Mouse (Mus musculus): ENCODE results near the gene Hnrnpk. TPM values are rescaled to one million over a fixed set of nuclear protein-coding genes. Genes with fewer than 3 reads are reported as not detected.
"Not testable (repeated sequence)": the region's sequence is repeated elsewhere in the genome, so short reads cannot be mapped to it uniquely, and the experiment has no call there.

The Hnrnpk gene
- 233 and 272 TPM in 2 replicates for polyA plus RNA-seq (2012; rRNA removed)

DNA sequence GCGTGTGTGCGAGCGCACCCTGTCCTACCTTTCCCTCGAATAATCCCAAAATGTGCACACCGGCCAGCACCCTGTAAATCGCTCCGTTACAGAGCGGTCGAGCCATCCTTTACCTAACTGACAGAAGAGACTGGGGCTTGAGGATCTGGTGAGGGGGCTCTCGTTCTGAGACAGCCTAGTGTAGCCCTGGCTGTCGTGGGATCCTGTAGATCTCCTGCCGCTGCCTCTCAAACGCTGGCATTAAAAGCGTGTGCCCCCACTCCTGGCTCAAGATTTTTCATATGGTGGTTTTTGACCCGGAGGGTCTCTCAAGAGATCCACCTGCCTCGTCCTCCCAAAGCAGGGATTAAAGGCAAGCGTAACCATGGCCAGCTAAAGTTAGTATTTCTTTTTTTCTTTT, at the start of gene Hnrnpk:
Gene Hnrnpk, minus strand, starts transcription at position 101 of the 400 bp plus-strand sequence.
- DNase-seq (ENCODE audit: low read depth): not testable (repeated sequence)

DNA sequence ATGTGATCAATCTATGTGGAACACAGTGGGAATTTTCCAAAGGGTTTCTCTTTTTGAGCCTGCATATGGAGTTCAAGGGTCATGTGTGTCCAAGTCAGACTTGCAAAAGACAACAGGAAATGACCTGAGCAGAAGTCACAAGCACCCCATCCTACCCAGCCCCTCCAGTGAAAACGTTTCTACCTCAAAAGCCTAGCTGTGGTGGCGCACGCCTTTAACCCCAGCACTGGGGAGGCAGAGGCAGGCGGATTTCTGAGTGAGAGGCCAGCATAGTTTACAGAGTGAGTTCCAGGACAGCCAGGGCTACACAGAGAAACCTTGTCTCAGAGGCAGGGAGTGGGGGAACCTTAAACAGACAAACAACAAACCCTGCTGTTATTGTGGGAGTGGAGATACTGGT, 49.1 kb upstream of the Hnrnpk start:
- DNase-seq (ENCODE audit: low read depth): no peak

DNA sequence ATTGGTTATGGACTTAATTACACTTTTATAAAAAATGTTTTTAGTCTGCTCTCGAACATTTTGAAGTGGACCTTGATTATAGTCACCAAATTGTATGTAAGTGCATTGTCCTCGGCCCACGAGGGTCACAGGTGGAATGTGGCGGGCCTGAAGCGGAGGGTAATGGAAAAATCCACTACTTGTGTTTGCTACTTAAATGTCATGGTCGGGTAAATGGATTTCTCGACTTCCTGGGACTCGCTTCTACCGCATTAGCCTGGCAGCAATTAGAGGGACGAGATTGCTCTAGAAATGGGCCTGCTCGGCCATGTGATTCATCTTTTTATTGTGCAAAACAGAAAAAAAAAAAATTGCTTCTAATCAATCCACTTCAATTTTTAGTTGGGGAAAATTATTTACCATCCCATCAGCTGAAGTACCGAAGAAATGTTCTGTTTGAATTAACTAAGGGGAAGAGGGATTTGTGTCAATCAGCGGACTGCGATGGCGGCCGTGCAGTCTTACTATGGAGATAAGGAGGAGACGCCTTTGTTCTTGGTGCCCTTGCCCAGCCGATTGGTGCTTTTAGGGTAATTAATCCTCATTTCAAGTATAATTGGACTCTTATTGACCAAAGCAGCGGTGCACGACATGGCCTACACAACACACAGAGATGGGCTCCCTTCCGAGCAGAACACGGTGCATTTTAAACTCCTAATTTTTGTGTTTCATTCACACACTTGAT, 47.5 kb upstream of the Hnrnpk start:
- no peak for DNase-seq (ENCODE audit: low read depth)

DNA sequence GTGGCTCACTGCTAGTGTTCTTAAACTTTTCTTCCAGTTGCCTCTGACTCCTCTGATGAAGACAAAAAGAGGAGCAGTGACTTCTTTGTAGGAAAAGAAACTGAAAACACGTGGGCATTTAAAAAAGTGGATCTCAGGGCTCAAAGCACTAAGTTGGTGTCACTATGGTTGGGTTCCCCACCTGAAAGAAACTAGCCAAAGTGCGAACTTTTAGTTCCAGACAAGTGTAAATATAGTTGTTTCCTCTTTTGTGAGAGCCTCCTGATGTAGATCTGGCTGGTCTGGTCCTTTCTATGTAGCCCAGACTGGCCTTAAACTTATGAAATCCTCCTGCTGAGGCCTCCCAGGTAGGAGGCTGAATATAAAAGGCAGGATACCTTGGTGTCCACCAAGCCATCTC, 43.4 kb upstream of the Hnrnpk start:
- DNase-seq (ENCODE audit: low read depth): no peak

DNA sequence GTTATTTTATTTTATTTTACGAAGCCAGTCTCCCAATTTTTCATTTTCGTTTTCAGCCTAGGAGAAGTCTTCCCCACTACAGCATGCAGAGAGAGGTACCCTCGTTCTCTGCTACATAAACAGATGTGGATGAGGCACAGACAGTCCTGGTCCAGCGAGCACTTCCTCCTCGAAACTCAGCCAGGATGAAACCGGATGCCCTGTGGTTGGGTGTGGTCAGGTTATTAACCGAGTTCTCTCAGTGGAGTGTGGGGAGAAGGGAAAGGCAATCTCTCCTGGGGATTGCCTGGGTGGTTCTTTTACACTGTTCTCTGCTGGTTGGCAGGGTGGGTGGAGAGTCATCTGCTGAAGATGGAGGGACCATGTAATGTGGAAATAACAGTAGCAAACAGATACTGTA, 40.6 kb upstream of the Hnrnpk start:
- DNase-seq (ENCODE audit: low read depth): no peak

DNA sequence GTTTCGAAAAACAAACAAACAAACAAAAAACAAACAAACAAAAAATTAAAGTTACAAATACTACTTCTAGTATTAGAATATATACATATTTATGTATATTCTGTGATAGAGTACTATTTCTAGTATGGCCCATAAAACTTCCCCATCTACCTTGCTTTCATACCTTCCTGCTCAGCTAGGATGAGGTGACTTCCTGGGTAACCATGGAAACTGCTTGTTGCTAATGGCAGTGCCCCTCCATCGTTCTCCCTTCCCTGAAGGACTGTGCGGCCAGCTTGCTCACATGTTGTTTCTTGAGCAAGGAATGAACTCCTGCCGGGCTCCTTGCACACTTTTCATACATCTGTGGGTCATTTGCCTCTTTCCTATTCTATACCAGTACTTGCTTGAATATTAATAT, 40.2 kb upstream of the Hnrnpk start:
- DNase-seq (ENCODE audit: low read depth): no peak

DNA sequence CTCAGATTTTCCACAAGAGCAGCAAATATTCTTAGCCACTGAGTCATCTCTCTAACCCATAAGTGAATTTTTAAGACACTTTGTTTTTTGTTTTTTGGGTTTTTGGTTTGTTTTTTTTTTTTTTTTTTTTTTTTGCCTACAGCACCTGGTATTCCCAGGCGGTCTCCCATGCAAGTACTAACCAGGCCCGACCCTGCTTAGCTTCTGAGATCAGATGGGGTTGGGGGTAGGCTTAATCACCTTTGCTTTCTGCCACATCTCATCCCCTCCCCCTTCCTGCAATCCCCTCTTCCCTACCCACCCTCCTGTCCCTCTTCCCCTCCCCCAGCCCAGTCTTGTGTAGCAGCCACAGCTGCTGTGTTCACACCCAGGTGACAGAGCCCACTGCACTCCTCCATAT, 36.6 kb upstream of the Hnrnpk start:
- no peak for DNase-seq (ENCODE audit: low read depth)

DNA sequence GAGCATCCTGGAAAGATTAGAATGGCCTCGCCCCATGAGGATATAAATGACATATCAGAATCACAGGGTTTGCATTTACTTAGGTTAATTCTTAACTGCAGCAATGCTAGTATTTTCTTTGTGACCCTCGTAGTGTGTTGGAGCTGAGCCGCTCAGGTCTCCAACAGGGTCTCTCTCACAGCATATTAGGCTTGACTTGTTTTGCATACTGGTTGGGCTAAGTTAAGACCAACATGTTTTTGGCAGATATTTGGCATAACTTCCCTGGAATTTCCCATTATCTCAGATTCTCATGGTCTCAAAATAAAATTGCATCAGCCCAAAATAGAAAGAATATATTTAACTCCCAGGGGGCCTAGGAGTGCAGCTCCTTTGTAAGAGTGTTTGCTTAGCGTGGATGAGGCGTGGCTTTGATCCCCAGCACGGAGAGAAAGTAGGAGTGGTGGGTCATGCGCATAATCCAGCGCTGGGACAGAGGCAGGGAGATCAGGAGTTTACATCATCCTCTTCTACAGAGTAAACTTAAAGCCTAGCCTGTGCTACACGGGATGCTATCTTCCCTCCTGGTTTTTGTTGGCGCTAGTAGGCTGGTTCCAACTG, 20.0 kb upstream of the Hnrnpk start:
- no peak for DNase-seq (ENCODE audit: low read depth)

DNA sequence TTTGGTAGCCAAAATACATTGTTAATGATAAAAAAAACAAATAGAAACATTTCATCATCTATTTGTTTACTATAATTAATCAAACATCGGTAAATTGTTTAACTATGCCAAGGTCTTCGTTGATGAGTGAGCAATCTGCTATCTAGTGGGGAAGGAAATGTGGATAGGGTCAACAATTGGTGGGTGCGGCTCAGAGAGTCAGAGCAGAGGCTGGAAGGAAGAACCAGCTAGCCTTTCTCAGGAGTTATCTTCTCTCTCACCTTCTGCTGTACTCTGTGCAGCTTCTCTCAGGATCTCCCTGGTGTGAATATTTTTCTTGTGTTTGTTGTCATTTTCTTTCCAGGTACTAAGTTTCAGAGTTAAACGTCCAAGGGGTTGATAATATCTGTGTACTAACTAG, 19.1 kb upstream of the Hnrnpk start:
- no peak for DNase-seq (ENCODE audit: low read depth)

DNA sequence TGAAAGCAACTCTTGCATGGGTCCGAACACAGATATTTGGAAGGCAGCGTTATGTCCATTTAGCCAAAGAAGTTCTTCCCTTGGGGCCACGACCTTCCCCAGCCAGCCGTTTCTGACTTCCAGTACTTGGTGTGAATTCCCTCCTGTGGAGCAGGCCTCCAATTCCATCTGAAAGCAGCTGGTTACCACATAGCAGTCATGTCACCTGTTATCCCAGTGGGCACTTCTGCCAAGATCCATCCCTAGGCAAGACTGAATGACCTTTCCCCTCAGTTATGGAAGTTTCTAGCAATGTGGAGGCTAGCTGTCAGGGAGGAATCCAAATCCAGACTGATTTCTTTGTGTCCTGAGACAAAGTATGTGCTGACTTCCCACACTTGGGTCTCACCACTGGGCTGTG, 17.9 kb upstream of the Hnrnpk start:
- DNase-seq (ENCODE audit: low read depth): no peak

DNA sequence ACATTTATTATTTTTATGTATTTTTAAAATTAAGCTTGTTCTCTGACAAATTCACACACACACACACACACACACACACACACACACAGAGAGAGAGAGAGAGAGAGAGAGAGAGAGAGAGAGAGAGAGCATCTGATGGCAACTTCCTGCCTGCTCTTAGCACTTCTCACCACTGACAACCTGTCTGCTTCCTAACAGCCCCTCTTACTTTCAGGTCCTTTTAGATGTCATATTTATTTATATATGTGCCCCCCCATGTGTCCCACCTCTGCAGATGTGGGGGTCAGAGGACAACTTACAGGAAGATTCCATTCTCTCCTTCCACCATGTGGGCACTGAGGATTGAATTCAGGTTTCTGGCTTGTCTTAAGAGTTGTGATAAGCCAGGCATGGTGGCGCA, 16.1 kb upstream of the Hnrnpk start:
- no peak for DNase-seq (ENCODE audit: low read depth)

DNA sequence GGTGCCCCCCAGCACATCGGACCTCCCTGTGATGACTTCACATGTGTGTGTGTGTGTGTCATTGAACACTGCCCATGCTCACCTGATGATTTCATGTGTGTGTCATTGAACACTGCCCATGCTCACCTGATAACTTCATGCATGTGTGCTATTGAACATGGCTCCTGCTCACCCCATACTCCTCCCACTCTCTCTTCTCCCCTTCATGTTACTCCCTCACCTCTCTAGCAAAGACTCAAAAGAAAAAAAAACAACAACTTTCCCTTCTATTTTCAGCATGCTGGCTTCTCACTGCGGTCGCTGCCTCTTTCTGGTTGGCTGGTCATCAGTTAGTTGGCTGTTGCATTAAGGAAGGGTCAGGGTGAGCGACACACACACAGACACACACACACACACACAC, 15.5 kb upstream of the Hnrnpk start:
- no peak for DNase-seq (ENCODE audit: low read depth)

DNA sequence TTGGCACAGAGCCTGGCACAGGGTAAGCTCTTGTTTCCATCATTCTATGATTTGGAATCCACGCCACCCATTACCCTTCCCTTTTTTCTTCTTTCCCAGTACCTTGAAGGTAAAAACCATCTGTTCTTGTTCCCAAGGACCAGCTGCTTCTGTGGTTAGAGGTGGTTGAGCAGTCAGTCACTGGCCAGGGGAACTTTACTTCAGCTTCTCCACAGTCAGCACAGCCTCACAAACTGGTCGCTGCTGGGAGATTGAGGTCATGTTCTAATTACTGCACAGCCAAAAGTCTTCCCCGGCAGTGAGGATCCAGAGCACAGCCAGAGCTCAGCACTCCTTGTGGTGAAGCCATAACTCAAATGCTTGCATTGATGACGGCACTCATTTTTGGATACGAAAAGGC, 12.7 kb upstream of the Hnrnpk start:
- DNase-seq (ENCODE audit: low read depth): no peak

DNA sequence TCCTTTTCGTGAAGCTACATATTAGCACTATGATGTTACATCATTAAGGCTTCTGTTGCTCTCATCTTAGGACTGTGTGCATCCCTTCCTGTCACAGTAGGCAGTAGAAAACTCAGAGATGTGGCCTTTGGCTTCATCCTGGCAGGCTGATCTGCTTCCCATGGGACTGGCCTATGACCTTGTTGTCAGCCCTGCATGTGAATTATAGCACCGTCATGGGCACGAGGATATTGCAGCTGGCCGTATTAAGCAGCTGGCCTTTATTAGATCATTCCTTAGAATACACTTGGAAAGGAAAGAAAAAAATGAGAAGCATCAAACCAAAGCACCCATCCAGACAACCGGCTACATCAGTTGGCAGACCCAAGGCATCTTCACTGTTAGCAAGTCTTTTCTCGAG, 12.2 kb upstream of the Hnrnpk start:
- no peak for DNase-seq (ENCODE audit: low read depth)

DNA sequence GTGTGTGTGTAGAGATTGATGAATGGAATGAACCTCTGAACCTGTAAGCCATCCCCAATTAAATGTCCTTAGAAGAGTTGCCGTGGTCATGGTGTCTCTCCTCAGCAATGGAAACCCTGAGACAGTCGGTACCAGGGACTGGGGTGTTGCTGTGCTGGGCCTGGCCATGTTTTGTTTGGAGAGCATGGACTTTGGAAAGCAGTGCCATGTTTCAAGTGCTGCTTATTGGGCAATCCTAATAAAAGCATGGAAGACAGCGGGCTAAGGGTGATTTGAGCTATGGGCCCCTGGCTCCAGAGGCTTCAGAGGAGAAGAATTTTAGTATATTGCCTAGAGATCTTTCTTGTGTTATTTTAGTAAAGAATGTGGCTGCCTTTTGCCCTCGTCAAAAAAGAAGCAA, 7.9 kb upstream of the Hnrnpk start:
- DNase-seq (ENCODE audit: low read depth): no peak

DNA sequence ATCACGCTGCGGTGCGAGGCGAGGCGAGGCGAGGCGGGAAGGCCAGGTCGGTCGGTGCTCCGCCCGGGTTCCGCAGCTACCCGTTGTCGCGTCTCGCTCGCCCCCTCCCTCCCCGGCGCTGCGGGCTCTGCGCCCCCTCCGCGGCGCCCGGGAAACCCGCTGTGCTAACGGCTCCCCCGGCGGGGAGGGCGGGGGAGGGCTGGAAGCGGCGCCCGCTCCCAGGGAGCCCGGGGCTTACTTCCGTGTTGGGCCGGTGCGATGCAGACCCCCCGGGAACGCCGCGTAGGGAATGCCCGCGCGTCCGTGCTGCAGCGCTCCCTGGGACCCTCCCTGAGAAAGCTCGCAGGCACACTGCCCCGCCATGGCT, 416 bp downstream of the Hnrnpk start:
- no peak for DNase-seq (ENCODE audit: low read depth)

DNA sequence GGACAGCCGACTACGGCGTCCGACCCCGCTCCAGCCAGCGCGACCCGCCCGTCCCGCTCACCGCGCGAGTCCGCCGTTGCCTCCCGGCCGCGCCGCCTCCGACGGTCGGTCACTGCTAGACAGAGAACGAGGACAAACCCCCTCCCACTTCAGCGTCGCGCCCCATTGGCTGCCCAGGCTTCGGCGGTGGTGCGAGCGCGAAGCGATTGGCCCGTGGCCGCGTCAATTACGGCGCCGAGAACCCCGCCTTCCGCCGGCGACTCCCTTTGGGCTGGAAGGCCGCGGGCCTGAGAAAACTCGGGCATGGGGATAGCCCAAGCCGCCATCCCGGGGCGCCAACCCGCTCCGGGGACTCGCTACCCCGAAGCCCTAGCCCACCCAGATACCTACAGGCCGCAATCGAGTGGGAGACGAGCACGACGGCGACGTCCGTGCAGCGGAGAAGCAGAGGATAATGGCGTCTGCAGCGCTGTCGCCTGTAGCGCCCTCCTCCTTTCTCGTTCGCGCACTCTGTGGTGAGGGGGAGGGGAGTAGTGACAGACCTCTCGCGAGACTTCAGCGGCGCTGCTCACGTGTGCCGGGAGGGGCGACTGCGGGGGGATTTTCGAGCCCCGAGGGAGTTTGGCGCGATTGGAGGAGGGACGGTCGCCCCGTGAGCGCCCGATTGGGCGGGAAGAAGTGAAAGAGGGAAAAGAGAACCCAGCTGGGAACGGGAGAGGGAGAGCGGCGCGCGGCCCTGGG, 970 bp downstream of the Hnrnpk start, which contains the start of gene Rmi1:
Gene Rmi1, plus strand, starts transcription at position 246 of the 741 bp plus-strand sequence.
- DNase-seq (ENCODE audit: low read depth): no peak

DNA sequence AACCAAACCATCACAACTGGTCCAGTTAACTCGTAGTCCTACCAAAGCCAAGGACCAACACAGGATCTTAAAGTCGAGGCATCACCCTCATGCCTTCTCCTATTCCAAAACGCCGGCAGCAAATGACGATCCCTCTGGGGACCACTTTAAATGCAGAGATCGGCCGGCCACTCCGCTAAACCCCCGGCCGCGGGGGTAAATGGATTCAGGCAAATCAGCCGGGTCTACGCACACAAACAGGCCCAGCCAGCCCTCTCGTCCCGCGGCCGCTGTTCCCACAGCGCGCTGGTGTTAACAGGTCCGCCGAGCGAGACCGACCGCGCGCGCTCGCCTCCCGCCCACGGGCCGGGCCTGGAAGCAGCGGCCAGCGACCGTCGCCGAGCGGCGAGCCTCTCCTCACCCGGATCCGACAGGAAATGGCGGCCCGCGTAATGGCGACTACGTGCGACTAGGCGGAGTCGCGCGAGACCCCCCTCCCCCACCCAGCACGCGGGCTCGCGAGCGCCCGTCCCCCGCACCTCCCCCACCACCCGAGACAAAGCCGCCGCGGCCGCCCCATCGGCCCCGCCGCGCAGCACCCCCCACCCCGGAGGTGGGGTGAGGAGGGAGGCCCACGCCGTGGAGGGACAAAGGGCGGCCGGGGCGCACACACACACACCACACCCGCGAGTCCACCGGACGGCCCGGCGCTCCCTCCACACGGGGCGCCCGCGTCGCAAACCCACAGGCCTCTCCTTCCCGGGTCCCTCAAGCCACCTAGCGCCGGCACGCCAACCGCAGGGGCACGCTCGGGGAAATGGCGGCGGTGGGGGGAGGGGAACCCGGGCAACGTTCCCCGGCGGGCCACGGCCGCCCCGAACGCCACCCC, 1.8 kb downstream of the Hnrnpk start:
- no peak for DNase-seq (ENCODE audit: low read depth)

DNA sequence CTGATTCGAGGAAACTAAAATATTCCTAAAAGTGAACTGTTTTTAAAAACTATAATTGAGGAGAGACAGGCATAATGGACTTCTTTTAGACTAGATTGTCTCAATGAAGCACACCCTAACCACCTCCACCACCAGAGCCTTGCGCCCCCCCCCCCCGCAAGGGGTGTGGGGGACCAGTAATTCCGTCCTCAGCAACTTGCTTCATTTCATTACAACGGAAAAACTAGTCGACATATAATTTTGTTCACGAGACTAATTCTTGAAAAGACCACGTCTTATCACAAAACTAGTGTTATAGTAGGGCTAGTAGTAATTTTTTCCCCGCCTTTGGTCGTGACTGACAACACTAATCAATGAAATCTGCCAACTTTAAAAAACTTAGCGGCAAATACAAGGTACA, 2.6 kb downstream of the Hnrnpk start:
- DNase-seq (ENCODE audit: low read depth): no peak

DNA sequence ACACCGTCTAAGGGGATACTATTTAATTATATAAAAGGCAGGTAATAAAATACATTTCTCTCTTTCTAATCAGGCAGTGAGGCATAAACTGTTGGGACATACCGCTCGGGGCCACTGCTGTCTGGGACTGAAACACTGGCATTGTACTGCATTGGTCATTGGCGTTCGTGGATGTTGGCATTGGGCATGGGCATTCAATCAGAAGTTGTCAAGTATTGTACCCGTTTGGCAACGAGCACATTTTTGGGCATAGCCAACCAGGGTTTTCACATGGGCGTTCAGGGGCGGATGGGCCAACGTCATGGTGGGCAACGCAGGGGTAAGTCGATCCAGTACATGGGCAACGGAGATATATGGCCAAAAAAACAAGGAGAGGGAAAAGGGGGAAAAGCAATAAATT, 5.5 kb downstream of the Hnrnpk start:
- no peak for DNase-seq (ENCODE audit: low read depth)

DNA sequence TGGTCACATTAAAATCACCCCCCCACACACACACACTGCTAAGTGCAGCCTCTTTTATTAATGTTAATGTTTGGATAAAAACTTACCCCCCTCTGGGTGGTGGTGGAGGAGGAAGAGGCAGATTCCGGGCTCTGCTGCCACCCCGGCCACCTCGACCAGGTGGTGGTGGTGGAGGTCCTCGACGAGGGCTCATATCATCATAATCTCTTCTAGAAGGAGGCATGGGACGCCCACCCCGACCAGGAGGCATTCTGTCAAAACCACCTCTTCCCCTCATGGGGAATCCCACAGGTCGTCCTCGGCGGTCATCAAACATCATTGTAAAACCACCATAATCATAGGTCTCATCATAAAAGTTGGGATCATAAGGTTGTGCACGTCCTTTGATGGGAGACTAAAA, 8.8 kb downstream of the Hnrnpk start:
- not testable (repeated sequence) for DNase-seq (ENCODE audit: low read depth)

DNA sequence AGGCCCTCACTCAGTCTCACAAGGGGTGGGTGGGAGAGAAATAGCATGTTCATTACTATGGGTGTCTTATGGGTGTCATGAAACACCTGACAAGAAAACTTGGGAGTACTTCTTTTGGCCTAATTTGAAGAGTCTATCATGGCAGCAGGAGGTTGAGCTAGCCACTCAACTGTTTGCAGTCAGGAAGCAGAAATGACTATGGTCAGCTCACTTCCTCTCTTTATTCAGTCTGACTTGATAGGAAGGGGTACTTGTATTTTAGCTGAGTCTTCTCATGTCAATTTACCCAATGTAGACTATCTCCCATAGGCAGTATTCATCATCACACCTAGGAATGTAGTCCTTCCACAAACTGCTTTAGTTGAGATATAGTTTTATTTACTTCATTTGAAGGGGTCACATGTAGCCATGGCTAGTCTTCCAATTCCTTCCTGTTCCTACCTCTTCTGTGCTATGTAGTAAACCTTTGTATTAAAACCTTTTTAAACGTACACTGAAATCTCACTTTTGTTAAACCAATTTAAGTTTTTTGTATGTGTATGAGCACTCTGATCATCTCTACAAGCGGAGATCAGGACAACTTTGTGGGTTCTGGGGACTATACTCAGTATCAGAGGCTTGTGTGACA, 13.7 kb downstream of the Hnrnpk start:
- no peak for DNase-seq (ENCODE audit: low read depth)

Measured in gonadal fat pad, adult 2 months (tissue).